Mouse (Mus musculus) forebrain, embryonic 10.5 days (tissue): ENCODE data around the gene Hspa1l. TPM values are rescaled to one million over a fixed set of nuclear protein-coding genes. Genes with fewer than 3 reads are reported as not detected.
"Not testable (repeated sequence)": the region's sequence is repeated elsewhere in the genome, so short reads cannot be mapped to it uniquely, and the experiment has no call there.

Experiments used
- DNase-seq: peaks from one replicate; pipeline ENCODE4 v3.0.0-alpha.2; 2017; ENCODE audit warnings: low spot score; ENCODE audit errors: extremely low spot score
- H3K27ac ChIP-seq: fragments of 300-500 bp; sonication (generic); 2 replicates; pipeline ENCODE4 v1.5.1; 2016; ENCODE audit warnings: mild to moderate bottlenecking
- H3K27me3 ChIP-seq: fragments of 300-500 bp; sonication (generic); 2 replicates; pipeline ENCODE4 v1.6.1; 2016; ENCODE audit warnings: mild to moderate bottlenecking; ENCODE audit not compliant: poor library complexity, severe bottlenecking
- H3K36me3 ChIP-seq: fragments of 300-500 bp; sonication (generic); replicated peaks from 2 replicates; pipeline ENCODE4 v1.6.1; 2016; ENCODE audit warnings: mild to moderate bottlenecking, moderate library complexity
- H3K4me1 ChIP-seq: fragments of 300-500 bp; sonication (generic); 2 replicates; pipeline ENCODE4 v1.6.1; 2016
- H3K4me3 ChIP-seq: fragments of 300-500 bp; sonication (generic); 2 replicates; pipeline ENCODE4 v1.5.1; 2016; ENCODE audit warnings: mild to moderate bottlenecking, moderate library complexity
- H3K9me3 ChIP-seq: fragments of 300-500 bp; sonication (generic); 2 replicates; pipeline ENCODE4 v1.6.1; 2016; ENCODE audit warnings: mild to moderate bottlenecking, moderate library complexity
- WGBS: fragments of 180-500 bp; shearing (Covaris S2); methylation state at CpG from one replicate; pipeline ENCODE4 v1.1.7; 2016; 5-methylcytosine and 5-hydroxymethylcytosine counted together
- polyA plus RNA-seq: library from polyadenylated mRNA; unstranded; fragments of >200 nt; fragmentation: Nextera tagmentation; extraction: Ambion mirVana; gene quantifications from 2 replicates; pipeline ENCODE4 v1.2.1, GENCODE M21; 2016

Gene Hspa1l
- polyA plus RNA-seq, 1 experiment from 2014 or later, result 1.1 TPM

- no peaks in the 10 kb centered on the region for H3K9me3 ChIP-seq
- H3K27me3 ChIP-seq, result peaks cover 34% of the 10 kb centered on the region
- peaks cover 16% of the 10 kb centered on the region for H3K4me1 ChIP-seq
- DNase-seq, result no peak
- H3K36me3 ChIP-seq, result peaks cover 21% of the 10 kb centered on the region
- 64% methylated on average over 4 of the region's 4 CpGs for WGBS
- H3K27ac ChIP-seq, result no peak overlapping the region
- no peak overlapping the region for H3K4me3 ChIP-seq
Observed at GRCm38 (mm10) chr17:34954831-34955230, 17.7 kb upstream of the Hspa1l start.

GRCm38 (mm10) chr17:34955884-34956283, 16.6 kb upstream of the Hspa1l start:
- no peak overlapping the region for H3K27ac ChIP-seq
- DNase-seq, result no peak
- H3K27me3 ChIP-seq, result peaks cover 42% of the 10 kb centered on the region
- peaks cover 11% of the 10 kb centered on the region for H3K36me3 ChIP-seq
- H3K4me1 ChIP-seq, result peaks cover 15% of the 10 kb centered on the region
- WGBS, result 84% methylated on average over 3 of the region's 3 CpGs
- H3K4me3 ChIP-seq, result no peak overlapping the region
- no peaks in the 10 kb centered on the region for H3K9me3 ChIP-seq

- peaks cover 12% of the 10 kb centered on the region for H3K4me1 ChIP-seq
- H3K9me3 ChIP-seq, result no peaks in the 10 kb centered on the region
- no peak for DNase-seq
- no peak overlapping the region for H3K27ac ChIP-seq
- no peak overlapping the region for H3K4me3 ChIP-seq
- WGBS, result 51% methylated on average over 1 of the region's 1 CpGs
- peaks cover 47% of the 10 kb centered on the region for H3K27me3 ChIP-seq
- H3K36me3 ChIP-seq, result peaks cover 6% of the 10 kb centered on the region
Observed at GRCm38 (mm10) chr17:34956340-34956739, 16.2 kb upstream of the Hspa1l start.

- not testable (repeated sequence) for H3K27ac ChIP-seq, H3K4me3 ChIP-seq, H3K9me3 ChIP-seq, DNase-seq, H3K36me3 ChIP-seq
- peaks cover 12% of the 10 kb centered on the region for H3K4me1 ChIP-seq
- WGBS, result 28% methylated on average over 39 of the region's 40 CpGs
- peaks cover 56% of the 10 kb centered on the region for H3K27me3 ChIP-seq
Observed at GRCm38 (mm10) chr17:34957291-34957690, 15.2 kb upstream of the Hspa1l start.

- not testable (repeated sequence) for DNase-seq, H3K9me3 ChIP-seq, H3K4me3 ChIP-seq, H3K27ac ChIP-seq, H3K36me3 ChIP-seq
- 36% methylated on average over 26 of the region's 40 CpGs for WGBS
- Histone ChIP-seq H3K27me3 (peaks cover 63% of the 10 kb centered on the region), H3K4me1 (peaks cover 12% of the 10 kb centered on the region)
Observed at GRCm38 (mm10) chr17:34957966-34958365, 14.5 kb upstream of the Hspa1l start.

- not testable (repeated sequence) for H3K36me3 ChIP-seq, DNase-seq, H3K9me3 ChIP-seq
- H3K27ac ChIP-seq, result 0 out of 2 replicates have a peak overlapping the region, but pooled peaks have one; percentile 92
- H3K4me1 ChIP-seq, result peaks cover 12% of the 10 kb centered on the region
- H3K27me3 ChIP-seq, result peaks cover 63% of the 10 kb centered on the region
- WGBS, result under 1% methylated on average over 35 of the region's 47 CpGs
- peak overlapping the region; percentile 62 for H3K4me3 ChIP-seq
Observed at GRCm38 (mm10) chr17:34958734-34959129, 13.8 kb upstream of the Hspa1l start.

GRCm38 (mm10) chr17:34959130-34959778, 13.2 kb upstream of the Hspa1l start, which contains the start of gene Hspa1b:
Hspa1b (minus strand) TSS chr17:34959238.
- not testable (repeated sequence) for H3K9me3 ChIP-seq, H3K36me3 ChIP-seq
- under 1% methylated on average over 32 of the region's 32 CpGs for WGBS
- peak; percentile 80 for DNase-seq
- peak within 1 kb of the TSS; percentile 62 for H3K4me3 ChIP-seq
- H3K4me1 ChIP-seq, result peaks cover 12% of the 10 kb centered on the region
- H3K27me3 ChIP-seq, result peaks cover 66% of the 10 kb centered on the region
- H3K27ac ChIP-seq, result peak within 1 kb of the TSS; percentile 92

GRCm38 (mm10) chr17:34959881-34960515, 12.5 kb upstream of the Hspa1l start:
- H3K27me3 ChIP-seq, result peaks cover 67% of the 10 kb centered on the region
- no peaks in the 10 kb centered on the region for H3K9me3 ChIP-seq
- H3K36me3 ChIP-seq, result no peaks in the 10 kb centered on the region
- peak overlapping the region; percentile 62 for H3K4me3 ChIP-seq
- H3K4me1 ChIP-seq, result peaks cover 20% of the 10 kb centered on the region
- peak; percentile 40 for DNase-seq
- H3K27ac ChIP-seq, result peak overlapping the region; percentile 92
- 12% methylated on average over 12 of the region's 12 CpGs for WGBS

- Histone ChIP-seq H3K27me3 (peaks cover 66% of the 10 kb centered on the region), H3K9me3 (no peaks in the 10 kb centered on the region), H3K27ac (no peak overlapping the region), H3K4me1 (peaks cover 21% of the 10 kb centered on the region), H3K4me3 (no peak overlapping the region), H3K36me3 (no peaks in the 10 kb centered on the region)
- no peak for DNase-seq
Observed at GRCm38 (mm10) chr17:34960702-34961493, 11.6 kb upstream of the Hspa1l start.

- H3K4me3 ChIP-seq, result no peak overlapping the region
- no peaks in the 10 kb centered on the region for H3K36me3 ChIP-seq
- no peak for DNase-seq
- 48% methylated on average over 3 of the region's 3 CpGs for WGBS
- no peaks in the 10 kb centered on the region for H3K9me3 ChIP-seq
- no peak overlapping the region for H3K27ac ChIP-seq
- H3K27me3 ChIP-seq, result peaks cover 67% of the 10 kb centered on the region
- H3K4me1 ChIP-seq, result peaks cover 21% of the 10 kb centered on the region
Observed at GRCm38 (mm10) chr17:34962125-34962524, 10.4 kb upstream of the Hspa1l start.

GRCm38 (mm10) chr17:34962841-34963240, 9.7 kb upstream of the Hspa1l start:
- no peak overlapping the region for H3K4me3 ChIP-seq
- H3K36me3 ChIP-seq, result no peaks in the 10 kb centered on the region
- H3K27ac ChIP-seq, result no peak overlapping the region
- H3K9me3 ChIP-seq, result no peaks in the 10 kb centered on the region
- H3K4me1 ChIP-seq, result peaks cover 21% of the 10 kb centered on the region
- WGBS, result 68% methylated on average over 1 of the region's 1 CpGs
- H3K27me3 ChIP-seq, result peaks cover 68% of the 10 kb centered on the region
- no peak for DNase-seq

- Histone ChIP-seq H3K4me3 (no peak overlapping the region), H3K27me3 (peaks cover 84% of the 10 kb centered on the region), H3K9me3 (no peaks in the 10 kb centered on the region), H3K36me3 (no peaks in the 10 kb centered on the region), H3K4me1 (peaks cover 17% of the 10 kb centered on the region), H3K27ac (0 out of 2 replicates have a peak overlapping the region, but pooled peaks have one; percentile 15)
- WGBS, result 7% methylated on average over 1 of the region's 1 CpGs
- no peak for DNase-seq
Observed at GRCm38 (mm10) chr17:34964640-34965049, 7.9 kb upstream of the Hspa1l start.

- 83% methylated on average over 5 of the region's 5 CpGs for WGBS
- no peaks in the 10 kb centered on the region for H3K36me3 ChIP-seq
- peaks cover 87% of the 10 kb centered on the region for H3K27me3 ChIP-seq
Observed at GRCm38 (mm10) chr17:34965627-34966026, 6.9 kb upstream of the Hspa1l start.

More at GRCm38 (mm10) chr17:34965627-34966026, 6.9 kb upstream of the Hspa1l start:
- no peak overlapping the region for H3K4me3 ChIP-seq
- H3K9me3 ChIP-seq, result no peaks in the 10 kb centered on the region
- DNase-seq, result no peak
- peaks cover 8% of the 10 kb centered on the region for H3K4me1 ChIP-seq
- H3K27ac ChIP-seq, result no peak overlapping the region
